Mouse (Mus musculus) C2C12 (cell line): ENCODE results near the gene Gm37240.

Source experiments
- CTCF ChIP-seq: IDR thresholded peaks from one replicate; pipeline ENCODE4 v1.5.1; 2011; ENCODE audit not compliant: control insufficient read depth, insufficient read depth, insufficient read length
- MYOD1 ChIP-seq: IDR thresholded peaks from one replicate; pipeline ENCODE4 v1.6.1; 2011; ENCODE audit warnings: low read depth; ENCODE audit not compliant: control insufficient read depth, insufficient read length

- no peak for TF ChIP-seq CTCF
- no peak for TF ChIP-seq MYOD1
These were observed 863.1 kb downstream of the Gm37240 start for GRCm38 (mm10) chr3:85024237-85024636.
